11 mouse cellular contexts compared by ENCODE assay signal in genomic region chr8:91304481-91305386, GRCm38 (mm10). TPM values are rescaled to one million over a fixed set of nuclear protein-coding genes. Genes with fewer than 3 reads are reported as not detected.
A peak's percentile ranks its signal among the peaks of the same experiment; 100 is the strongest.
DNase-seq lines count a peak whose midpoint lies in the region; ATAC-seq and TF ChIP-seq lines count a peak whose summit lies in the region.
"Had no signal": no experiment of that assay in that cellular context is flagged by ENCODE, and none has a peak within 500 bp of the region (broad histone marks: within the 10 kb centered on the region; RNA-seq: fewer than 3 reads in every experiment).

No protein-coding gene starts in this region.

- peak; percentile 32 for DNase-seq in kidney, postnatal 10 days
- no peak for DNase-seq in kidney, postnatal 25 days
- peak; percentile 17 for DNase-seq in R1 (ENCODE audit: low read depth, low spot score)
- peak; percentile 70 for DNase-seq in limb, embryonic 10.5 days (ENCODE audit: low spot score)
- DNase-seq in right cerebral cortex, adult 18-20 months, result no peak
- DNase-seq: kidney, adult 18-20 months had no signal

- no peaks in the 10 kb centered on the region for H3K9me3 ChIP-seq in E14TG2a.4 (ENCODE audit: low read length)
- no peaks in the 10 kb centered on the region for H3K9me3 ChIP-seq in limb, embryonic 10.5 days (replicated peaks)
- H3K9me3 ChIP-seq: embryonic facial prominence, embryonic 12.5 days had no signal

- 31% methylated on average over 17 of the region's 17 CpGs for WGBS in limb, embryonic 10.5 days

- no peak overlapping the region for H3K4me3 ChIP-seq in E14TG2a.4 (replicated peaks; ENCODE audit: low read length)
- H3K4me3 ChIP-seq in limb, embryonic 10.5 days, result peak overlapping the region; percentile 15; the same call in 1 of the 2 replicates
- H3K4me3 ChIP-seq: embryonic facial prominence, embryonic 12.5 days; myocyte had no signal

- H3K36me3 ChIP-seq in E14TG2a.4 (ENCODE audit: insufficient read depth, low read length), result peaks cover 5% of the 10 kb centered on the region; the same call in 1 of the 2 replicates
- peaks cover 7% of the 10 kb centered on the region; the same call in 1 of the 2 replicates for H3K36me3 ChIP-seq in limb, embryonic 10.5 days

- H3K27me3 ChIP-seq in E14TG2a.4 (ENCODE audit: insufficient read depth, low read length), result no peaks in the 10 kb centered on the region
- peaks cover 28% of the 10 kb centered on the region for H3K27me3 ChIP-seq in limb, embryonic 10.5 days (ENCODE audit: low read depth, poor library complexity, severe bottlenecking)
- H3K27me3 ChIP-seq: embryonic facial prominence, embryonic 12.5 days had no signal

- ATAC-seq in inflammation-experienced regulatory T-cells, adult 6 months, result no peak

- peak; percentile 24; the same call in 1 of the 2 replicates for TF ChIP-seq CTCF in E14TG2a.4 (conservative IDR thresholded peaks at IDR 0.05; ENCODE audit: low read length)

- H3K27ac ChIP-seq in limb, embryonic 10.5 days, result peak overlapping the region; percentile 61
- H3K27ac ChIP-seq: embryonic facial prominence, embryonic 12.5 days; macrophage had no signal

- H3K4me1 ChIP-seq in E14TG2a.4 (replicated peaks; ENCODE audit: low read depth, low read length), result no peaks in the 10 kb centered on the region
- H3K4me1 ChIP-seq in limb, embryonic 10.5 days, result peaks cover 19% of the 10 kb centered on the region
- H3K4me1 ChIP-seq: embryonic facial prominence, embryonic 12.5 days had no signal

RNA-seq across cellular contexts. Expression of gene Rpgrip1l, which starts 8.3 kb away (rescaled TPM):
- polyA plus RNA-seq in limb, embryonic 10.5 days (2016; fragmentation: Nextera tagmentation; extraction: Ambion mirVana), result 11.8 and 13.1 TPM in 2 replicates
- 1 to 10 TPM; 1.8 to 3.8 (median 2.9) TPM for polyA plus RNA-seq in inflammation-experienced regulatory T-cells, adult 6 months (2017; shearing (Covaris generic))

RNA-seq across cellular contexts. Expression of gene Fto, which starts 8.6 kb away (rescaled TPM):
- 82.4 and 100 TPM in 2 replicates for polyA plus RNA-seq in limb, embryonic 10.5 days (2016; fragmentation: Nextera tagmentation; extraction: Ambion mirVana)
- polyA plus RNA-seq in inflammation-experienced regulatory T-cells, adult 6 months (2017; shearing (Covaris generic)), result 100 to 1,000 TPM in 1 of 3 experiments, 10 to 100 TPM in 2; 41.0 to 102 (median 94.5) TPM

Comparison
In these comparisons a context has a peak if more than half of its experiments do, and no peak if none do; other contexts are left out.
1. DNase-seq: peak in kidney, postnatal 10 days (single experiment), R1 (single experiment) and limb, embryonic 10.5 days (single experiment); none in kidney, postnatal 25 days (0 of 2) and right cerebral cortex, adult 18-20 months (single experiment).